Mouse (Mus musculus): Measurements from ENCODE around the gene Plekhg5. TPM values are rescaled to one million over a fixed set of nuclear protein-coding genes. Genes with fewer than 3 reads are reported as not detected.

The Plekhg5 gene
- total RNA-seq, 2 experiments from 2014 or later, result 11.2 to 17.1 TPM

DNA sequence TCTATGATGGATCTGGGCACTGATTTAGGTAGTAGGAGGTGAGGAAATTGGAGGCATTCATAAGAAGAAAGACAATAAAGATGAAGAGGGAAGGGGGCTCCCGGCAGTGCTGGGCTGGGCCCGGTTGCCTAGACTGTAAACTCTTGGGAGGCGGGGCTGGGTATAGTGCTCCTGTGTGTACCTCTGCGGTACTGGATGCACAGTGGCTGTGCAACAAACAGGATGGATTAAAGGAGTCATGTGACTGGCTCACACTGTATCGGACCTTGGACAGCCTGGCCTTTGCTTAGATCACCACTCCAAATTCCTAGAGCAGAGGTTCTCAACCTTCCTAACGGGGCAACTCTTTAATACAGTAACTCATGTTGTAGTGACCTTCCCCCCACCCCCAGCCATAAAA is 89.3 kb downstream of the Plekhg5 start:
- intact Hi-C loops (cut with DNase I; ENCODE audit: low total_unique reads), result loop anchor here (10.0 kb wide), 1 partner anchor 273 kb away; no protein-coding TSS in a partner anchor
- no peak for DNase-seq

DNA sequence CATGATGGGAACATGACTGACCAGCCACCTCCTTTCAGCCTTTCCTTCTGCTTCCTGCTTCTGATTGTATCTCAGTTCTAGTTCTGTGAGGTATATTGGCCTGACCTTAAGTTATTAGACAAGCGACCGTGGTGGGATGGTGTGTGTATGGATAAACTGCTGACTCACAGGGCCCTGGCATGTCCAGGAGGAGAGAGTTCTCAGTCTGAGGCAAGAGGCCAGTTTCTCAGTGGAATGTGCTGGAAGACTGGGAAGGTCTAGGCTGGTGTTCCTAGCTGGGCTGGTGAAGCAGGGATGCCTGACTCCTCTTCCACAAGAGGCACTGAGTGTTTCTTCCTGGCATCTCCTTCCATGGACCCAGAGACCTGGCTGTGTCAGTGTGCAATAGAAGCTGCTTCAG is 90.5 kb downstream of the Plekhg5 start:
- intact Hi-C loops (cut with DNase I; ENCODE audit: low total_unique reads), result loop anchor here (10.0 kb wide), 1 partner anchor 272 kb away; no protein-coding TSS in a partner anchor
- DNase-seq, result no peak

Other genes starting within 250 kb of the Plekhg5 start
- 10 to 100 TPM; 66.1 to 84.1 TPM for gene Camta1, start 210.6 kb upstream of the Plekhg5 start, total RNA-seq (2021)
- gene Dnajc11, start 138.8 kb upstream of the Plekhg5 start, total RNA-seq (2021), result 10 to 100 TPM; 66.1 to 75.2 TPM
- 10 to 100 TPM; 28.0 to 32.2 TPM for gene Thap3, start 83.5 kb upstream of the Plekhg5 start, total RNA-seq (2021)
- 1 to 10 TPM; 4.1 to 4.4 TPM for gene Phf13, start 76.2 kb upstream of the Plekhg5 start, total RNA-seq (2021)
- gene Klhl21, start 63.7 kb upstream of the Plekhg5 start, total RNA-seq (2021), result 10 to 100 TPM; 26.9 to 31.8 TPM
- 1 to 10 TPM; 1.8 to 3.3 TPM for gene Zbtb48, start 44.8 kb upstream of the Plekhg5 start, total RNA-seq (2021)
- gene Tas1r1, start 33.9 kb upstream of the Plekhg5 start, total RNA-seq (2021), result 1 to 10 TPM in 1 of 2 experiments, under 1 TPM in 1; 0.80 to 1.3 TPM
- 1 to 10 TPM; 7.7 to 9.1 TPM for gene Nol9, start 33.2 kb upstream of the Plekhg5 start, total RNA-seq (2021)
- gene Tnfrsf25, start 43.4 kb downstream of the Plekhg5 start, total RNA-seq (2021), result 1 to 10 TPM in 1 of 2 experiments, under 1 TPM in 1; 0.74 to 1.1 TPM
- under 1 TPM; 0.58 to 0.90 TPM for gene Espn, start 79.9 kb downstream of the Plekhg5 start, total RNA-seq (2021)
- gene Hes2, start 86.4 kb downstream of the Plekhg5 start, total RNA-seq (2021), result not detected
- 10 to 100 TPM; 12.5 to 13.2 TPM for gene Acot7, start 105.6 kb downstream of the Plekhg5 start, total RNA-seq (2021)
- gene Gpr153, start 201.7 kb downstream of the Plekhg5 start, total RNA-seq (2021), result 10 to 100 TPM; 18.0 to 21.0 TPM
- not detected for gene Hes3, start 219.2 kb downstream of the Plekhg5 start, total RNA-seq (2021)
- 10 to 100 TPM; 16.0 to 19.0 TPM for gene Icmt, start 224.7 kb downstream of the Plekhg5 start, total RNA-seq (2021)
- not detected for gene Rnf207, start 246.5 kb downstream of the Plekhg5 start, total RNA-seq (2021)

Data from gastrocnemius, postnatal 14 days (tissue).